Comparison of ENCODE assay signal across 31 mouse cellular contexts in the genomic region with DNA sequence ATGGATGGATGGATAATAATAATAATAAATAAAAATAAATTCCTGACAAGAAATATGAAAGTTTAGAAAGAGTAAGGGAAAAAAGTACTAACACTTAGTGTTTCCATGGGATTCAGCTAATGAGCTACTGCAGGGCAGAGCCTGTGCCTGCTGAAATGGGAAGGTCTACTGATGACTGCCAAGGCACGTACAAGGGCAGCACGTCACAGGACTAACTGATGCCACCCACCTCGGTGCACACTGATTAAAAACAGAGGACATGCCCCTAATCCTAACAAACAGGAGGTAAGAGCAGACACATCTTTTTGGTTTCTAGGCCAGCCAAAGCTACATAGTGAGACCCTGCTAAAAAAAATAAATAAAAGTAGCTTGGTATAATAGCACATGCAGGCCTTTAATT. TPM values are rescaled to one million over a fixed set of nuclear protein-coding genes. Genes with fewer than 3 reads are reported as not detected.
"Had no signal": no experiment of that assay in that cellular context is flagged by ENCODE, and none has a peak within 500 bp of the region (broad histone marks: within the 10 kb centered on the region; RNA-seq: fewer than 3 reads in every experiment).

No protein-coding gene starts in this region.

- DNase-seq: cerebellum, adult 2 months; cerebellum, adult 8-10 months; cerebellum, adult 9-10 months; cerebellum, adult 9-11 months; cerebellum, postnatal 10 days; cerebellum, postnatal 14 days; cerebellum, postnatal 25 days; cerebellum, postnatal 36 days; embryo, embryonic 11 days; forebrain, postnatal 0 days; gastrocnemius, adult 2 months; gastrocnemius, postnatal 10 days; gastrocnemius, postnatal 14 days; gastrocnemius, postnatal 25 days; gastrocnemius, postnatal 36 days; heart, adult 18-20 months; heart, adult 2 months had no signal

- H3K4me3 ChIP-seq: embryonic facial prominence, embryonic 10.5 days; embryonic facial prominence, embryonic 12.5 days; embryonic facial prominence, embryonic 13.5 days; embryonic facial prominence, embryonic 15.5 days; erythroblast, embryonic 14.5 days; forebrain, embryonic 10.5 days; forebrain, embryonic 12.5 days; forebrain, embryonic 13.5 days; forebrain, embryonic 15.5 days; gastrocnemius, adult 2 months; heart, adult 2 months had no signal

- H3K9ac ChIP-seq: embryonic facial prominence, embryonic 12.5 days; embryonic facial prominence, embryonic 13.5 days; embryonic facial prominence, embryonic 15.5 days; forebrain, embryonic 12.5 days; forebrain, embryonic 13.5 days; forebrain, embryonic 15.5 days; forebrain, postnatal 0 days had no signal

- ATAC-seq: forebrain, embryonic 13.5 days; forebrain, embryonic 14.5 days; forebrain, embryonic 15.5 days; forebrain, embryonic 16.5 days; forebrain, postnatal 0 days had no signal

- H3K27ac ChIP-seq: embryonic facial prominence, embryonic 10.5 days; embryonic facial prominence, embryonic 12.5 days; embryonic facial prominence, embryonic 13.5 days; embryonic facial prominence, embryonic 15.5 days; forebrain, embryonic 10.5 days; forebrain, embryonic 12.5 days; forebrain, embryonic 13.5 days; forebrain, embryonic 15.5 days; gastrocnemius, adult 2 months; heart, adult 2 months had no signal

- H3K4me2 ChIP-seq: embryonic facial prominence, embryonic 12.5 days; embryonic facial prominence, embryonic 13.5 days; embryonic facial prominence, embryonic 15.5 days; forebrain, embryonic 12.5 days; forebrain, embryonic 13.5 days; forebrain, embryonic 15.5 days had no signal

- H3K27me3 ChIP-seq: embryonic facial prominence, embryonic 12.5 days; embryonic facial prominence, embryonic 13.5 days; embryonic facial prominence, embryonic 15.5 days; forebrain, embryonic 12.5 days; forebrain, embryonic 13.5 days; forebrain, embryonic 15.5 days had no signal

- H3K4me1 ChIP-seq: embryonic facial prominence, embryonic 10.5 days; embryonic facial prominence, embryonic 12.5 days; embryonic facial prominence, embryonic 13.5 days; embryonic facial prominence, embryonic 15.5 days; forebrain, embryonic 10.5 days; forebrain, embryonic 12.5 days; forebrain, embryonic 13.5 days; forebrain, embryonic 15.5 days had no signal

- H3K9me3 ChIP-seq: embryonic facial prominence, embryonic 10.5 days; embryonic facial prominence, embryonic 12.5 days; embryonic facial prominence, embryonic 13.5 days; embryonic facial prominence, embryonic 15.5 days; forebrain, embryonic 10.5 days; forebrain, embryonic 12.5 days; forebrain, embryonic 13.5 days; forebrain, embryonic 15.5 days had no signal

RNA-seq across cellular contexts. Expression of gene Jakmip3, which starts 56.8 kb away (rescaled TPM):
- total RNA-seq: common myeloid progenitor, adult 5-6 weeks; gastrocnemius, postnatal 14 days; gastrocnemius, postnatal 36 days; gastrocnemius, postnatal 4 days; granulocyte monocyte progenitor cell, adult 5-6 weeks had no signal
- polyA plus RNA-seq: erythroblast, embryonic 14.5 days had no signal
